8 mouse cellular contexts compared by ENCODE assay signal in the genomic region with DNA sequence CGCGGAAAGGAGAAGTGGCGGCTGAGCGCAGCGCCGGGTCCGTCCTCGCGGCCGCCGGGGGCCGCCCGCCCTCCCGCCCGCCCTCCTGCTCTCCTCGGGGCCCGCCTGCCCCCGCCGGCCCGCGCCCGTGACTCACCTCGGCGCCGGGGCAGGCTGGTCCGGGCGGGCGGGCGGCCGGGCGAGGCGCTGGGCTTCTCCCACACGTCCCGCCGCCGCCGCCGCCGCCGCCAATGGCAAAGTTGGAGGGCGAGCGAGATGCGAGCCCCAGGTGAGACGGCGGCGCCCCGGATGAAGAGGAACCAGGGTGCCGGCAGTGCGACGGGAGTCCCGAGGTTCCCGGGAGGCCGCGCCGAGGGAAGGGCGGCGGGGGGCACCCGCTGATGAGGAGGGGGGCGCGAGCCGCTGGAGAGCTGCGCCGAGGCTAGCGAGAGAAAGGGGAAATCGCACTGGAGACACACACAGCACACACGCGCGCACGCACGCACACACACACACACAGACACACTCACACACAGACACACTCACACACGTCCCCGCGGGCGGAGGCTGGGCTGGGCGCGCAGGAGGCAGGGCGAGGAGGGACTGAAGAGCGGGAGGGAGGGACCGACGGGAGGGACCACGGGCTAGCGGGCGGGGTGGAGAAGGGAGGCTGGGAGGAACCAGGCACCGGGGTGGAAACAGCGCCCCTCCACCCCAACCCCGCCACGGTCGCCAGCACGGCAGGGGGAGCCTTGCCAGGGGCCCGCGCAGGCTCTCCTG. TPM values are rescaled to one million over a fixed set of nuclear protein-coding genes. Genes with fewer than 3 reads are reported as not detected.
DNase-seq lines count a peak whose midpoint lies in the region; ATAC-seq and TF ChIP-seq lines count a peak whose summit lies in the region.

No protein-coding gene starts in this region.

- H3K4me2 ChIP-seq in forebrain, embryonic 13.5 days, result peak overlapping the region; percentile 56

- DNase-seq in adrenal gland, postnatal 10 days, result peak; percentile 82
- peak; percentile 75 to 76 for DNase-seq in heart, postnatal 36 days
- peak; percentile 19 to 29 for DNase-seq in layer of hippocampus, postnatal 10 days (ENCODE audit: low spot score in 2 of 2)
- DNase-seq in spleen, adult 12 weeks (ENCODE audit: low spot score), result peak; percentile 59
- DNase-seq in cerebellum, adult 18-20 months, result no peak

- ATAC-seq in forebrain, embryonic 13.5 days, result peak; percentile 76
- ATAC-seq in megakaryocyte progenitor cell, adult 5-6 weeks (replicated peaks; ENCODE audit: poor library complexity), result peak; percentile 92

- peak overlapping the region; percentile 74 for H3K4me3 ChIP-seq in E14TG2a.4 (replicated peaks; ENCODE audit: low read length)
- peak overlapping the region; percentile 40 for H3K4me3 ChIP-seq in forebrain, embryonic 13.5 days

- intact Hi-C loops in heart, postnatal 36 days (cut with DNase I), result no loop called here

- TF ChIP-seq CTCF in E14TG2a.4 (conservative IDR thresholded peaks at IDR 0.05; ENCODE audit: low read length), result no peak

- no peak overlapping the region for H3K27ac ChIP-seq in forebrain, embryonic 13.5 days

- no peaks in the 10 kb centered on the region for H3K9me3 ChIP-seq in E14TG2a.4 (ENCODE audit: low read length)
- no peaks in the 10 kb centered on the region; the same call in 1 of the 2 replicates for H3K9me3 ChIP-seq in forebrain, embryonic 13.5 days (replicated peaks)

- peaks cover 34% of the 10 kb centered on the region for H3K4me1 ChIP-seq in E14TG2a.4 (replicated peaks; ENCODE audit: low read depth, low read length)
- no peaks in the 10 kb centered on the region for H3K4me1 ChIP-seq in forebrain, embryonic 13.5 days

- no peaks in the 10 kb centered on the region for H3K36me3 ChIP-seq in E14TG2a.4 (ENCODE audit: insufficient read depth, low read length)
- H3K36me3 ChIP-seq in forebrain, embryonic 13.5 days (ENCODE audit: poor library complexity, severe bottlenecking), result no peaks in the 10 kb centered on the region

- H3K9ac ChIP-seq in forebrain, embryonic 13.5 days, result 0 out of 2 replicates have a peak overlapping the region, but pooled peaks have one; percentile 16

- H3K27me3 ChIP-seq in E14TG2a.4 (ENCODE audit: insufficient read depth, low read length), result peaks cover 59% of the 10 kb centered on the region
- H3K27me3 ChIP-seq in forebrain, embryonic 13.5 days, result peaks cover 38% of the 10 kb centered on the region

- WGBS in forebrain, embryonic 13.5 days, result 11% methylated on average over 30 of the region's 91 CpGs

RNA-seq across cellular contexts. Expression of a gene that starts 9.0 kb away (rescaled TPM):
- total RNA-seq in adrenal gland, postnatal 10 days (2021), result 10 to 100 TPM; 12.8 to 18.5 TPM
- polyA plus RNA-seq in forebrain, embryonic 13.5 days (2015; fragmentation: Nextera tagmentation; extraction: Ambion mirVana), result 0.43 and 0.72 TPM in 2 replicates
- total RNA-seq in heart, postnatal 36 days (2021), result 1 to 10 TPM; 5.7 to 6.6 TPM
- total RNA-seq in layer of hippocampus, postnatal 10 days (2021), result 1 to 10 TPM; 1.0 TPM
- total RNA-seq in megakaryocyte progenitor cell, adult 5-6 weeks (2015), result 54.9 and 57.2 TPM in 2 replicates
- total RNA-seq in megakaryocyte progenitor cell, adult 5-6 weeks (2017), result 12.7 and 13.2 TPM in 2 replicates

RNA-seq across cellular contexts. Expression of a gene that starts 59.4 kb away (rescaled TPM):
- 100 to 1,000 TPM; 170 to 174 TPM for total RNA-seq in adrenal gland, postnatal 10 days (2021)
- polyA plus RNA-seq in forebrain, embryonic 13.5 days (2015; fragmentation: Nextera tagmentation; extraction: Ambion mirVana), result 57.7 and 59.8 TPM in 2 replicates
- total RNA-seq in heart, postnatal 36 days (2021), result 100 to 1,000 TPM; 109 to 116 TPM
- 10 to 100 TPM; 28.6 to 32.6 TPM for total RNA-seq in layer of hippocampus, postnatal 10 days (2021)
- 86.4 and 93.7 TPM in 2 replicates for total RNA-seq in megakaryocyte progenitor cell, adult 5-6 weeks (2015)
- 85.2 and 105 TPM in 2 replicates for total RNA-seq in megakaryocyte progenitor cell, adult 5-6 weeks (2017)

Comparison
In these comparisons a context has a peak if more than half of its experiments do, and no peak if none do; other contexts are left out.
1. DNase-seq: peak in adrenal gland, postnatal 10 days (single experiment), heart, postnatal 36 days (2 of 2), layer of hippocampus, postnatal 10 days (2 of 2) and spleen, adult 12 weeks (single experiment); none in cerebellum, adult 18-20 months (0 of 2).